Comparison of ENCODE assay signal across 8 mouse cellular contexts in the genomic region with DNA sequence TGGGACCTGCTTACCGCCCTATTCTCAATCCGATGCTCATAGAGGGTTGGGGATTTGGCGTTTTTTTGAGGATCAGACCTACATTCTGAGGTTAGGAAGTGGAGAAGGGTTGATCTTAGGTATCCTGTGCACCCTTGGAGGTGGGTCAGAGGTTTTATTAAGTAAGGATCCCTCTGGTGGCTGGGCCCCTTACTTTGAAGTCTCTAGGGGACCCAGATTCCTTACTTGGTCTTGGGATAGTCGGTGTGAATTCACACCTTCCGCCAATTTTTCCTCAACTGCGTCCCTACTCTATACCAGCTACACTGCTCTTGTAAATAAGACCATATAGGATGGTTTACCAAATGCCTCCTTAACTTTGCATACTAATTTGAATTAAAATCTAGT. TPM values are rescaled to one million over a fixed set of nuclear protein-coding genes. Genes with fewer than 3 reads are reported as not detected.
DNase-seq lines count a peak whose midpoint lies in the region; ATAC-seq and TF ChIP-seq lines count a peak whose summit lies in the region.

No protein-coding gene starts in this region.

- WGBS in kidney, embryonic 14.5 days: 11% methylated on average over 6 of the region's 6 CpGs
- 10% methylated on average over 6 of the region's 6 CpGs for WGBS in hindbrain, embryonic 14.5 days
- WGBS in midbrain, embryonic 14.5 days: 14% methylated on average over 6 of the region's 6 CpGs

- no peak for DNase-seq in kidney, adult 18-20 months
- DNase-seq in hindbrain, embryonic 14.5 days (ENCODE audit: low spot score): no peak
- no peak for DNase-seq in midbrain, embryonic 14.5 days
- DNase-seq in left cerebral cortex, adult 11 months (ENCODE audit: low spot score): no peak
- DNase-seq in adrenal gland, adult (ENCODE audit: inconsistent age in 2 of 2, low spot score in 1 of 2): no peak

- ATAC-seq in kidney, embryonic 14.5 days (ENCODE audit: low FRiP score, low TSS enrichment): no peak
- peak; percentile 24; the same call in 1 of the 2 replicates for ATAC-seq in hindbrain, embryonic 14.5 days (ENCODE audit: low FRiP score)
- no peak; the same call in 1 of the 2 replicates for ATAC-seq in midbrain, embryonic 14.5 days (ENCODE audit: low FRiP score, low TSS enrichment)
- no peak; the same call in 1 of the 2 replicates for ATAC-seq in megakaryocyte-erythroid progenitor cell, adult 5-6 weeks (replicated peaks; ENCODE audit: low FRiP score, low TSS enrichment, poor library complexity, severe bottlenecking)

- no peak for TF ChIP-seq POLR2A in bone marrow macrophage, adult 2 months (IDR thresholded peaks at IDR 0.05; ENCODE audit: borderline replicate concordance, low read depth, low read length)

- H3K36me3 ChIP-seq in kidney, embryonic 14.5 days (ENCODE audit: control insufficient read depth, insufficient read depth, low read length): no peaks in the 10 kb centered on the region
- H3K36me3 ChIP-seq in hindbrain, embryonic 14.5 days (replicated peaks; ENCODE audit: control insufficient read depth, insufficient read depth): no peaks in the 10 kb centered on the region
- no peaks in the 10 kb centered on the region for H3K36me3 ChIP-seq in midbrain, embryonic 14.5 days (ENCODE audit: control insufficient read depth, insufficient read depth, low read length)

- no peaks in the 10 kb centered on the region for H3K9me3 ChIP-seq in kidney, embryonic 14.5 days (ENCODE audit: control insufficient read depth, low read length)
- no peaks in the 10 kb centered on the region for H3K9me3 ChIP-seq in hindbrain, embryonic 14.5 days (ENCODE audit: control insufficient read depth, low read length)
- no peaks in the 10 kb centered on the region for H3K9me3 ChIP-seq in midbrain, embryonic 14.5 days (ENCODE audit: control insufficient read depth, low read length)

- peak overlapping the region; percentile 88 for H3K4me2 ChIP-seq in kidney, embryonic 14.5 days (replicated peaks; ENCODE audit: low read depth, low read length)
- peak overlapping the region; percentile 77 for H3K4me2 ChIP-seq in hindbrain, embryonic 14.5 days (replicated peaks)
- H3K4me2 ChIP-seq in midbrain, embryonic 14.5 days (ENCODE audit: low read length): peak overlapping the region; percentile 97

- no peak overlapping the region for H3K27ac ChIP-seq in kidney, embryonic 14.5 days (ENCODE audit: low read depth, low read length)
- no peak overlapping the region for H3K27ac ChIP-seq in bone marrow macrophage, adult 2 months (ENCODE audit: insufficient read depth, low read depth, low read length)
- H3K27ac ChIP-seq in hindbrain, embryonic 14.5 days: no peak overlapping the region
- no peak overlapping the region for H3K27ac ChIP-seq in midbrain, embryonic 14.5 days (replicated peaks; ENCODE audit: low read depth, low read length)

- H3K9ac ChIP-seq in kidney, embryonic 14.5 days (ENCODE audit: low read depth, low read length): peak overlapping the region; percentile 69; the same call in 1 of the 2 replicates
- H3K9ac ChIP-seq in hindbrain, embryonic 14.5 days: peak overlapping the region; percentile 59
- H3K9ac ChIP-seq in midbrain, embryonic 14.5 days (replicated peaks; ENCODE audit: low read length): peak overlapping the region; percentile 52

- H3K4me3 ChIP-seq in kidney, embryonic 14.5 days (ENCODE audit: low read length): peak overlapping the region; percentile 68
- peak overlapping the region; percentile 82 for H3K4me3 ChIP-seq in bone marrow macrophage, adult 2 months (ENCODE audit: insufficient read depth, low read length)
- H3K4me3 ChIP-seq in hindbrain, embryonic 14.5 days (replicated peaks; ENCODE audit: low read length): peak overlapping the region; percentile 56
- peak overlapping the region; percentile 59 for H3K4me3 ChIP-seq in midbrain, embryonic 14.5 days (replicated peaks; ENCODE audit: low read depth, low read length)

- 0 out of 2 replicates have a peak, but pooled peaks cover 7% of the 10 kb centered on the region for H3K27me3 ChIP-seq in kidney, embryonic 14.5 days (ENCODE audit: control insufficient read depth, insufficient read depth, low read length)
- peaks cover 11% of the 10 kb centered on the region; the same call in 1 of the 2 replicates for H3K27me3 ChIP-seq in hindbrain, embryonic 14.5 days (ENCODE audit: control insufficient read depth, insufficient read depth, low read length)
- H3K27me3 ChIP-seq in midbrain, embryonic 14.5 days (ENCODE audit: control insufficient read depth, insufficient read depth, low read length): no peaks in the 10 kb centered on the region

- 0 out of 2 replicates have a peak, but pooled peaks cover 8% of the 10 kb centered on the region for H3K4me1 ChIP-seq in kidney, embryonic 14.5 days (ENCODE audit: control insufficient read depth, insufficient read depth, low read length)
- peaks cover 33% of the 10 kb centered on the region for H3K4me1 ChIP-seq in bone marrow macrophage, adult 2 months (ENCODE audit: control insufficient read depth, insufficient read depth, low read length)
- H3K4me1 ChIP-seq in hindbrain, embryonic 14.5 days (replicated peaks; ENCODE audit: control insufficient read depth, insufficient read depth, low read length): no peaks in the 10 kb centered on the region
- 0 out of 2 replicates have a peak, but pooled peaks cover 3% of the 10 kb centered on the region for H3K4me1 ChIP-seq in midbrain, embryonic 14.5 days (ENCODE audit: control insufficient read depth, insufficient read depth, low read length)

- TF ChIP-seq CTCF in bone marrow macrophage, adult 2 months (IDR thresholded peaks at IDR 0.05; ENCODE audit: low read depth, low read length): no peak

RNA-seq across cellular contexts. Expression of a gene that starts 0.5 kb away (rescaled TPM):
- polyA plus RNA-seq in kidney, embryonic 14.5 days (2014; fragmentation: Nextera tagmentation; extraction: Ambion mirVana): 4.2 and 7.1 TPM in 2 replicates
- polyA plus RNA-seq in bone marrow macrophage, adult 2 months (2012; ENCODE audit: insufficient read depth, insufficient read length, missing spikeins): 68.5 and 83.1 TPM in 2 replicates
- 6.0 and 6.1 TPM in 2 replicates for polyA plus RNA-seq in hindbrain, embryonic 14.5 days (2014; fragmentation: Nextera tagmentation; extraction: Ambion mirVana)
- polyA plus RNA-seq in midbrain, embryonic 14.5 days (2014; fragmentation: Nextera tagmentation; extraction: Ambion mirVana): 3.1 and 3.3 TPM in 2 replicates
- 80.7 and 87.3 TPM in 2 replicates for total RNA-seq in megakaryocyte-erythroid progenitor cell, adult 5-6 weeks (2014; fragmentation: Nextera tagmentation)
- 60.1 and 74.3 TPM in 2 replicates for total RNA-seq in megakaryocyte-erythroid progenitor cell, adult 5-6 weeks (2017)
